Mouse (Mus musculus) MEL (cell line): ENCODE data around the gene Bbs12. TPM values are rescaled to one million over a fixed set of nuclear protein-coding genes. Genes with fewer than 3 reads are reported as not detected.

ENCODE experiments used
- DNase-seq: peaks from one replicate; pipeline ENCODE4 v3.0.0; 2011; ENCODE audit warnings: low read depth, low spot score
- H3K27ac ChIP-seq: 2 replicates; pipeline ENCODE4 v1.5.1; 2012; ENCODE audit warnings: low read depth, mild to moderate bottlenecking, control low read depth, low read length, moderate library complexity; ENCODE audit not compliant: control insufficient read depth
- H3K27me3 ChIP-seq, 2 experiments: fragments of 150-350 bp in 1 of 2; sonication (generic) in 1 of 2; 2 replicates each; pipeline ENCODE4 v1.6.1; 2012; ENCODE audit warnings: low read length in 2 of 2, mild to moderate bottlenecking in 2 of 2, improper control_type of control experiment in 1 of 2, moderate library complexity in 1 of 2; ENCODE audit not compliant: insufficient read depth in 2 of 2, control insufficient read depth in 1 of 2
- H3K36me3 ChIP-seq, 2 experiments: 2 replicates each; pipeline ENCODE4 v1.6.1; 2012 to 2014; ENCODE audit warnings: low read length in 2 of 2, improper control_type of control experiment in 1 of 2, inconsistent platforms in 1 of 2, mild to moderate bottlenecking in 1 of 2; ENCODE audit not compliant: insufficient read depth in 2 of 2, control insufficient read depth in 1 of 2
- H3K4me1 ChIP-seq, 2 experiments: fragments of 150-350 bp in 1 of 2; sonication (generic) in 1 of 2; 2 replicates each; pipeline ENCODE4 v1.6.1; 2012; ENCODE audit warnings: low read length in 2 of 2, improper control_type of control experiment in 1 of 2, mild to moderate bottlenecking in 1 of 2; ENCODE audit not compliant: insufficient read depth in 2 of 2, control insufficient read depth in 1 of 2
- H3K4me3 ChIP-seq, 2 experiments: fragments of 150-350 bp in 1 of 2; sonication (generic) in 1 of 2; 2 replicates each; pipeline ENCODE4 v1.5.1; 2012; ENCODE audit warnings: low read depth in 2 of 2, low read length in 2 of 2, mild to moderate bottlenecking in 2 of 2, moderate library complexity in 2 of 2, control low read depth in 1 of 2, improper control_type of control experiment in 1 of 2; ENCODE audit not compliant: control insufficient read depth in 1 of 2, insufficient read depth in 1 of 2
- H3K79me2 ChIP-seq: 2 replicates; pipeline ENCODE4 v1.6.1; 2012; ENCODE audit warnings: mild to moderate bottlenecking, low read length, moderate library complexity; ENCODE audit not compliant: control insufficient read depth, poor library complexity, insufficient read depth
- H3K9ac ChIP-seq: 2 replicates; pipeline ENCODE4 v1.6.1; 2012; ENCODE audit warnings: low read depth, mild to moderate bottlenecking, control low read depth, low read length, moderate library complexity; ENCODE audit not compliant: control insufficient read depth, poor library complexity, severe bottlenecking
- H3K9me3 ChIP-seq: fragments of 150-350 bp; sonication (generic); replicated peaks from 2 replicates; pipeline ENCODE4 v1.6.1; 2012; ENCODE audit warnings: mild to moderate bottlenecking, low read length, improper control_type of control experiment, moderate library complexity; ENCODE audit not compliant: insufficient read depth
- CHD2 ChIP-seq: IDR thresholded peaks from 2 replicates; pipeline ENCODE4 v1.6.1; 2011; ENCODE audit warnings: low read length, improper control_type of control experiment
- E2F4 ChIP-seq: IDR thresholded peaks from 2 replicates; pipeline ENCODE4 v1.6.1; 2011; ENCODE audit warnings: low read depth, low read length, improper control_type of control experiment, borderline replicate concordance
- EP300 ChIP-seq, 2 experiments: IDR thresholded peaks; 2 replicates each; pipeline ENCODE4 v1.6.1; 2011; ENCODE audit warnings: improper control_type of control experiment in 2 of 2, low read length in 2 of 2, low read depth in 1 of 2, mild to moderate bottlenecking in 1 of 2
- ETS1 ChIP-seq: IDR thresholded peaks from 2 replicates; pipeline ENCODE4 v1.6.1; 2012; ENCODE audit warnings: low read depth, mild to moderate bottlenecking, inconsistent platforms, low read length, improper control_type of control experiment, moderate library complexity
- GATA1 ChIP-seq: IDR thresholded peaks from 2 replicates; pipeline ENCODE4 v1.6.1; 2011; ENCODE audit warnings: low read depth, low read length, improper control_type of control experiment
- MAX ChIP-seq: IDR thresholded peaks from 2 replicates; pipeline ENCODE4 v1.6.1; 2011; ENCODE audit warnings: low read length, improper control_type of control experiment
- MXI1 ChIP-seq: IDR thresholded peaks from 2 replicates; pipeline ENCODE4 v1.6.1; 2011; ENCODE audit warnings: mild to moderate bottlenecking, low read depth, low read length, improper control_type of control experiment
- MYC ChIP-seq: IDR thresholded peaks from 2 replicates; pipeline ENCODE4 v1.6.1; 2011; ENCODE audit warnings: low read depth, mild to moderate bottlenecking, low read length, improper control_type of control experiment, moderate library complexity
- NELFE ChIP-seq: IDR thresholded peaks from 2 replicates; pipeline ENCODE4 v1.6.1; 2011; ENCODE audit warnings: low read depth, low read length, improper control_type of control experiment
- NRF1 ChIP-seq: IDR thresholded peaks from 2 replicates; pipeline ENCODE4 v1.6.1; 2014; ENCODE audit warnings: low read depth, mild to moderate bottlenecking, inconsistent platforms, low read length, improper control_type of control experiment, moderate library complexity; ENCODE audit not compliant: poor library complexity, insufficient read depth, severe bottlenecking
- RAD21 ChIP-seq: IDR thresholded peaks from 2 replicates; pipeline ENCODE4 v1.6.1; 2011; ENCODE audit warnings: mild to moderate bottlenecking, low read depth, low read length, improper control_type of control experiment
- RCOR1 ChIP-seq: IDR thresholded peaks from 2 replicates; pipeline ENCODE4 v1.6.1; 2012; ENCODE audit warnings: low read depth, mild to moderate bottlenecking, inconsistent platforms, low read length, improper control_type of control experiment
- SIN3A ChIP-seq: IDR thresholded peaks from 2 replicates; pipeline ENCODE4 v1.6.1; 2012; ENCODE audit warnings: low read length, improper control_type of control experiment, inconsistent platforms
- TAL1 ChIP-seq: IDR thresholded peaks from 2 replicates; pipeline ENCODE4 v1.6.1; 2012; ENCODE audit warnings: mild to moderate bottlenecking, inconsistent platforms, low read length, moderate library complexity, mixed read lengths
- TBP ChIP-seq: IDR thresholded peaks from 2 replicates; pipeline ENCODE4 v1.8.0; 2011; ENCODE audit warnings: low read depth, low read length, improper control_type of control experiment
- TCF12 ChIP-seq: IDR thresholded peaks from 2 replicates; pipeline ENCODE4 v1.6.1; 2014; ENCODE audit warnings: low read depth, mild to moderate bottlenecking, inconsistent platforms, low read length, improper control_type of control experiment, moderate library complexity
- ZMIZ1 ChIP-seq: IDR thresholded peaks from 2 replicates; pipeline ENCODE4 v1.6.1; 2012; ENCODE audit warnings: low read depth, mild to moderate bottlenecking, inconsistent platforms, low read length, improper control_type of control experiment, moderate library complexity
- polyA plus RNA-seq, 2 experiments: library from polyadenylated mRNA; stranded (reverse) in 1 of 2; unstranded in 1 of 2; fragments of >175 nt in 1 of 2; fragments of >200 nt in 1 of 2; gene quantifications; 2 replicates each; pipeline versions ENCODE4 v1.2.1 to v1.2.4; 2012; ENCODE audit warnings: low replicate concordance in 2 of 2, low read depth in 1 of 2; ENCODE audit not compliant: insufficient read length in 2 of 2, insufficient read depth in 1 of 2, missing spikeins in 1 of 2
- total RNA-seq: library from RNA; depleted of rRNA; stranded (reverse); fragments of 300-350 nt; gene quantifications from 2 replicates; pipeline ENCODE4 v1.2.3, GENCODE M21; 2012

The Bbs12 gene
- total and polyA plus RNA-seq, 3 experiments = 5.7 to 7.1 TPM; not detected in 1

DNA sequence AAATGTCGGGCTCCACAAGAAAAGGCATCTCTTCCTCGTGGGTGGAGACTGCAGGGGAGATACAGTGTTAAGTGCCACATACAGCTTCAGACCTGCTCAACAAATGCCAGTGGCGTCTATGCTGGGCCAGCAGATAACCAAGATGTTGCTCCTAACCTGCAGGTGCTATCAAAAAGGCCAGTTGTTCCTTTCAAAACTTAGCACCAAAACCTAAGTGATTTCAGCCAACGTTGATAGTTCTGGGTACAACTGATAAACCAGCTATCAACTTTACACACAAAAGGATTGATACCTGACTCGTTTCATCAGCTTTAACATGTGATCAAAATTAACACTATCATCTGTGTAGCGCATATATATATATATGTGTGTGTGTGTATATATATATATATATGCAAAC is 37.7 kb upstream of the Bbs12 start:
- Histone ChIP-seq H3K79me2 (no peaks in the 10 kb centered on the region), H3K27me3 (no peaks in the 10 kb centered on the region), H3K4me3 (no peak overlapping the region), H3K36me3 (no peaks in the 10 kb centered on the region), H3K9me3 (no peaks in the 10 kb centered on the region), H3K4me1 (peaks cover 0 to 5% of the 10 kb centered on the region in 2 experiments; a peak in 2 of 4 replicates), H3K9ac (no peak overlapping the region), H3K27ac (no peak overlapping the region)
- DNase-seq = peak; percentile 27
- TF ChIP-seq RAD21 (no peak), RCOR1 (0 out of 2 replicates have a peak, but pooled peaks have one; percentile 32), EP300 (IDR thresholded peaks at IDR 0.05; ENCODE audit: low read depth in 1 of 2, low read length in 2 of 2) (peak; percentile 25 to 72; a peak in 2 of 4 replicates), ETS1 (0 out of 2 replicates have a peak, but pooled peaks have one; percentile 25), SIN3A (0 out of 2 replicates have a peak, but pooled peaks have one; percentile 20), E2F4 (no peak), NELFE (no peak), GATA1 (peak; percentile 55; the same call in 1 of the 2 replicates), TCF12 (peak; percentile 80), TAL1 (peak; percentile 14; the same call in 1 of the 2 replicates)

GRCm38 (mm10) chr3:37280221-37280620 is 32.1 kb upstream of the Bbs12 start:
- Histone ChIP-seq H3K9me3 (no peaks in the 10 kb centered on the region), H3K79me2 (no peaks in the 10 kb centered on the region), H3K4me3 (no peak overlapping the region)
- no peak for DNase-seq
- TF ChIP-seq ZMIZ1 (no peak), RCOR1 (no peak), GATA1 (peak; percentile 38; the same call in 1 of the 2 replicates), TBP (no peak)
- TF ChIP-seq, all 39 proteins: peak for 1
- Histone ChIP-seq H3K27me3 (no peaks in the 10 kb centered on the region), H3K4me1 (peaks cover 3 to 10% of the 10 kb centered on the region in 2 experiments; a peak in 2 of 4 replicates), H3K27ac (no peak overlapping the region), H3K9ac (no peak overlapping the region), H3K36me3 (peaks cover 0 to 4% of the 10 kb centered on the region in 2 experiments; a peak in 2 of 4 replicates)

DNA sequence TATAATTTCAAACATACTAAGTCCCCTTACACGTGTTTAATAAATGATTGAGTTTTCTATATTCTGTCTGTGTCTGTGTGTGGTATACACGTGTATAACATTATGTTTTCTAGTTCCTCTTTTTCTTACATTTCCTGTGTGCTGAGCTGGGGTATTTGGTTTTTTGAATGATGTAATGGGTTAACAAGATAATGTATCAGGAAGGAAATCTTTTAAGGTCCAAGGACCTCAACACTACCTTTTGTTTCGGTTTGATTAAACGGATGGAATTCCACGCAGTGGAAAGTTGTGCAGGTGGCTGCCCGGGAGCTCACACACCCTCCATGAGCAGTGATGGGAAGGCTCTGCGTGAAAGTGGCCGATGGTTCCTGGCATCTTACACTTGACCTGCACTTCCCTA is 31.5 kb upstream of the Bbs12 start:
- H3K36me3 ChIP-seq = peaks cover 0 to 4% of the 10 kb centered on the region in 2 experiments; a peak in 2 of 4 replicates
- peak overlapping the region; percentile 2; the same call in 1 of the 2 replicates for H3K27ac ChIP-seq
- peak overlapping the region; percentile 45 to 55 for H3K4me3 ChIP-seq
- DNase-seq = peak; percentile 60
- TF ChIP-seq EP300 (IDR thresholded peaks at IDR 0.05; ENCODE audit: low read depth in 1 of 2, low read length in 2 of 2) (peak; percentile 20 to 62; a peak in 3 of 4 replicates), CHD2 (no peak), RCOR1 (0 out of 2 replicates have a peak, but pooled peaks have one; percentile 6), SIN3A (peak; percentile 54; the same call in 1 of the 2 replicates), ETS1 (peak; percentile 88), MXI1 (peak; percentile 44; the same call in 1 of the 2 replicates), TCF12 (0 out of 2 replicates have a peak, but pooled peaks have one; percentile 16), GATA1 (peak; percentile 45; the same call in 1 of the 2 replicates), MAX (peak; percentile 75; the same call in 1 of the 2 replicates), NRF1 (no peak), MYC (peak; percentile 81; the same call in 1 of the 2 replicates)
- no peaks in the 10 kb centered on the region for H3K79me2 ChIP-seq
- no peaks in the 10 kb centered on the region for H3K9me3 ChIP-seq
- H3K4me1 ChIP-seq = peaks cover 3 to 10% of the 10 kb centered on the region in 2 experiments; a peak in 2 of 4 replicates
- peak overlapping the region; percentile 34 for H3K9ac ChIP-seq
- no peaks in the 10 kb centered on the region for H3K27me3 ChIP-seq
